Mouse (Mus musculus) urinary bladder, adult 2 months (tissue): Measurements from ENCODE around the gene Tnfaip1. TPM values are rescaled to one million over a fixed set of nuclear protein-coding genes. Genes with fewer than 3 reads are reported as not detected.
"Not testable (repeated sequence)": the region's sequence is repeated elsewhere in the genome, so short reads cannot be mapped to it uniquely, and the experiment has no call there.

Experiments
- DNase-seq: peaks from one replicate; pipeline ENCODE4 v3.0.0; 2022; ENCODE audit warnings: low spot score
- polyA plus RNA-seq: library from polyadenylated mRNA; depleted of rRNA; stranded (reverse); fragments of >200 nt; gene quantifications from 2 replicates; pipeline ENCODE4 v1.2.3, GENCODE M21; 2012

Gene Tnfaip1
- polyA plus RNA-seq, 1 experiment: 37.1 TPM

DNA sequence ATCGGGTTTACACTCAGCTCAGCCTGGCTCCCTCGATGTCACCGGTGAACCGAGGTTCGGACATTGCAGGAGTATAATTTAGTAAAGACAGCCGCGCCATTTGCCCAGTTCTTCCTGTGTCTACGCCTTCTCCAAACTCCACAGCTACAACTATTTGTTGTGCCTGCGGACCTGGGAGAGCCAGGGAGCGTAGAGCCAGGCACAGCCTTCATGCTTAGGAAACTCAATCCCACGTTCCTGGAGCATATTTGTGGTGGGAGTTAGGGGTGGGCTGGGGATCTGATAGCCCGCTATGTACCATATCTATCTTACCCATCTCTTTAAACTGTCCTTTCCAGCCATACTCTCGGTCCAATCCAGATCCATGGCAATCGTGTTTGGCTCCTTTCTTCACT lies 555 bp upstream of the Tnfaip1 start:
- DNase-seq: no peak

DNA sequence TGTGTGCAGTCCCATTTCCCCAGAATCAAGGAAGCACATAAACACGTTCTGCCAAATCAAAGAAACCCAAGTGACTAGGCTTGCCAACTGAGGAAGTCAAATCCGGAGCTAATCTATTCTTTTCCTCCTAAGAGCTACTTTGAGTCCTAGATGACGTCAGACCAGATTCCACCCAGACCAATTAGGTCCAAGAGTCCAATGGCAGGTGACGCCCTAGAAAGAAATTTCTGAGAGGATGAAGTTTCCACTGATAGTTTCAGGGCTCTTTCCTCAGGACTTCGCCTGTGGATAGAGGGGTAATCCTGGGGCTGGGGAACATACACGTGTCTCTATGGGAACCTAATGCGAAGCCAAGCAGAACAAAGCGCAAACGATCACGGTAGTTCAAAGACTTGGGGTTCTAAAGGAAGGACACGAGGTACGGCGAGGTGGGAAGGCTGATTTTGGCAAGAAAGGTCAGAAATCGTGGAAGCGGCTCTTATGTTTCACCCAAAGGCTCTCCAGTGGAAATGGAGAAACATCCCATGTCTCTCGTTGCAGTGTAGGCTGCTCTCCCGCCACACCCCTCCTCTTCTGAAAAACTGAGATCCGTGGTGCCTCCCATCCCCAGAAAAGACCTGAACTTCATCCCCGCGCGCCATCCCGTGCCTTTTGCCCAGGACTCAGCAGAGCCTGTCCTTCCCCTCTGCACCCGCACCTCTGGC lies 604 bp downstream of the Tnfaip1 start:
- no peak for DNase-seq

DNA sequence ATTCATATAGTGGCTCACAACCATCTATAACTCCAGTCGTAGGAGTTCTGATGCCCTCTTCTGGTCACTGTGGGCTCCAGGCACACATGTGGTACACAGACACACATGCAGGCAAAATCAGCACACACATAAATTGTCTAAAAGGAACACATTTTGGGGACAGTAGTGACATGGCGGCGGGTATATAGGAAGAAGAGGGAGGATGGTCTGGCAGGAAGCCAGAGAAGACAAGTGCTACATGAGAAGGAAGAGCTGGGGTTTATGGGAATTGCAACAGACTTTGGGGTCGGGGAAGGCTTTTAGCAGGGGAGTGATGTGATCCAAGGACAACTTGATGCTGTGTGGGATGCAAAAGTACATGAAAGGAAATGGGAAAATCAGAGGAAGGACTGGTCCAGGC lies 1.6 kb downstream of the Tnfaip1 start:
- no peak for DNase-seq

DNA sequence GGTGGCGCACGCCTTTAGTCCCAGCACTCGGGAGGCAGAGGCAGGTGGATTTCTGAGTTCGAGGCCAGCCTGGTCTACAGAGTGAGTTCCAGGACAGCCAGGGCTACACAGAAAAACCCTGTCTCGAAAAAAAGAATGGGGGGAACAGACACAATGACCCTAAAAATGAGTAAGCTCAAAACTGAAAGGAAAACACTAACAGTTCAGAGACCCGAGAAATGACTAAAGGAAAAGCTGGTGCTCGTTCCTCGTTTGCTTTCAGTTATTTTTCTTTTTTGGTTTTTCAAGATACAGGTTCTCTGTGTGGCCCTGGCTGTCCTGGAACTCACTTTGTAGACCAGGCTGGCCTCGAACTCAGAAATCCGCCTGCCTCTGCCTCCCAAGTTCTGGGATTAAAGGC lies 4.6 kb downstream of the Tnfaip1 start:
- not testable (repeated sequence) for DNase-seq

DNA sequence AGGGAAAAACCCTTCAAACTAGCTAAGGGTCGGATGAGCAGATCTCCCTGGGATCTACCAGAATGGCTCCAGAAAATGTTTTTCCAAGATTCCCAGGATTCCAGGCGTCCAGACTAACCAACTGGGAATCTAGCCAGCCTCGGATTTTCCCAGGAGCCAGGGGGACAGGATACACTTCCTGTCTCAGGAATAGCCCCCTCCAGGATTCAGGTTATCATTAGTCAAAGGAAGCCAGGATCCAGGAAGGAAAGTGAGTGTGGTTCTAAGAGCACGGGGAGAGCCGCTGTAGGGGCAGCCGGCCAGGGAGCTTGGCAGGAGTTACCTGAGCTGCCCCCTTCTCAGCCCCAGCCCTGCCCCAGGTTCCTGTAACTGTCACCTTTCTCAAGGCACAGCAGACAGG lies 5.1 kb downstream of the Tnfaip1 start:
- no peak for DNase-seq

DNA sequence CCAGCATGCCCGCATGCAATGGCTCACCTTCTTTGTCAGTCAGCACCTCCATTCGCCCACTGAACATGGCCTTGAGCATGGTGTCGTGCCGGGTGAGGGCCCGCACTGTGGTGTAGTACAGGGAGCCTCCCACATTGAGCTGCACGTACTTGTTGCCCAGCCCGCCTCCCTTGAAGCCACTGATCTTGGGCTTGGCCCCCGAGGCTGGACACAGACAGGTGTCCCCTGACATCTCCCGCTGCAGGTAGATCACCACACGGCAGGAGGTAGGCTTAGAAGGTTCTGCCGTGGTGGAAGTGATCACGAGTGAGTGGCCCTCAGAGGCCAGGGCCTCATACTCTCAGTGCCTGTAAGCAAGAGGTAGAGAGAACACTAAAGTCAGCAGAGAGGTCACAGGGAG lies 6.1 kb downstream of the Tnfaip1 start:
- DNase-seq: no peak

DNA sequence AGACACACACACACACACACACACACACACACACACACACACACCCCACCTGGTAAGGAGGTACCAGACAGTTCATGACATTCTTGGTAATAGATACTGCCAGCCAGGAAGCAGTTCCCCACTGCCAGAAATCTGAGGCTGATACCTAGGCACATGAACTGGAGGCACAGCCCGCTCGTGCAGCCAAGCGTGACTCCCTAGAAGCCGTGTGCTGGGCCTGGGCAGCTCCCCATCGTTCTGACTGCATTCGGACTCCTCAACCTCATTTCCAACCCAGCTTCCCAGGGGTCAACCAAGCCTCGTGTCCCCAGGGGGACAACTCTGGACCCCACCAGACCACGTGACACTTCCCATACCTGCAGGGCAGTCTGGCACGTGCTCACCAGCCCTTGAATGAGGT lies 7.4 kb downstream of the Tnfaip1 start:
- DNase-seq: no peak

DNA sequence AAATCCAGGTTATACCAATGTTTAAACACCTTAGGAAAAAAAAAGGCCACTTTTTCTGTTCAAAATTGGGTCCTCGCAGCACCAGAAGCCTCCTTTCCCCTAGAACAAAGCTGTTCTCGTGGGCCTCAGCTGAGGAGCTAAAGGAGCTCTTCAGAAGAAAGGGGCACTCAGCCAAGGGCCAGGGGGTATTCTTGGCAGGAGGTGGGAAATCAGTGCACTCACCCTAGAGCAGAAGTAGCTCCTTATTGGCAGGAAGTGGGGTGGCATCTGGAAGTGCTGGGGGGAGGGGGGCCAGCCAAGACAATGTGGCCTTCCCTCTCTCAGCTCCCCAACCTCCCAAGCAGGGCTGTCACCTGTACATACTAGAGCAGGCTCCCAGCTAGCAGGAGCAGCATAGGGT lies 11.3 kb downstream of the Tnfaip1 start:
- no peak for DNase-seq

DNA sequence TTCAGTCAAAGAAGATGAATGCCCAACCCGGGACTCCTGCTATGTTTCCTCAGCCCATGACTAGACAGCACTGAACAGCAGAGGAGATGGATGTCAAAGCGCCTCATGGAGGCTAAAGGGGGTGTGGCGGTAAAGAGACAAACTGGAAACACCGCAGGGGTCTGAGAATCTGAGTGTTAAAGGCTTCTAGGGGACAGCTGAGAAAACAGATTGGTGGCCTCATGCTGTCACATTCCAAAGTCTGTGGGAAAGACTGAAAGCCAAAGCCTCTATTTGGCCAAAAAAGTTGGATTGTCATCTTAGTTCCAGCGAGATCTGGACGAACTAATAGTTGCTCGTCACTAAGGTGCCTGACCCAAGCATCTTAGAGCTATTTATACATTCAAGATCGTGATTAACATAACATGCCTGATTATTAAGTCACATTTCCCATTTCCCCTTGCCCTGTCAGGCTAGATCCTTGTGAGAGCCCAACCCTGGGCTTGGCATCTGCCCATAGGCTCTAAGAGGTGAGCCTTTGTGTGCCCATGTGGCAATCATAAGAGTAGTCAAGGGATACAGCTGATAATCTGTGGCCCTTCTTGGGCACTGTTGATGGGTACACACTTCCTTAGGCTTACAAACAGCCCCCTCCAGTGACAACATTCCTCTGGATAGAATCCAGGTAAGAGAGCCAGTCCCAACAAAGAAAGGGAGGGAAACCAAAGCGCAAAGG lies 12.7 kb downstream of the Tnfaip1 start:
- DNase-seq: no peak

DNA sequence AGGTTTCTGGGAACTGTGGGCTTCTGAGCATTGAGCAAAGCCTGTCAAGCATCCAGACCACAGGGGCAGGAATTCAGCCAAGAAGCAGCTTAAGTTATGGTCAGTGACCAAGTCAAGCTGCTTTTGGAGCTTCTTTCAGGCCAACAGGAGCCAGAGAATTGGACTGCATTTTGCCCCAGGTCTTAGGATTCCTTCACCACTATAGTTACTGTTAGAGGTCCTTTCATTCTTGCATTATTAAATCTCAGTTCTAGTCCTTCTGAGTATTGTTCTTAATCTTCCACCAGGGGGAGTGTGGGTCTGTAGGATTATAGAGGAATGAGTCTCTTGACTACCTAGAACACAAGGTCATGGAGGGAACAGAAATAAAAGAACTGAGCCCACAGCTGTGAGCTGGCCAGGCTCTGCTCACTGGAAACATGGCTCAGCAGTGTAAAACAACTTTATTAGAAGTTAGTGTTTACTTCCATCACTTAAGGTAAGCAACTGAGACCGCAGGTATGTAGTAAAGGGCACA lies 13.6 kb downstream of the Tnfaip1 start:
- no peak for DNase-seq

DNA sequence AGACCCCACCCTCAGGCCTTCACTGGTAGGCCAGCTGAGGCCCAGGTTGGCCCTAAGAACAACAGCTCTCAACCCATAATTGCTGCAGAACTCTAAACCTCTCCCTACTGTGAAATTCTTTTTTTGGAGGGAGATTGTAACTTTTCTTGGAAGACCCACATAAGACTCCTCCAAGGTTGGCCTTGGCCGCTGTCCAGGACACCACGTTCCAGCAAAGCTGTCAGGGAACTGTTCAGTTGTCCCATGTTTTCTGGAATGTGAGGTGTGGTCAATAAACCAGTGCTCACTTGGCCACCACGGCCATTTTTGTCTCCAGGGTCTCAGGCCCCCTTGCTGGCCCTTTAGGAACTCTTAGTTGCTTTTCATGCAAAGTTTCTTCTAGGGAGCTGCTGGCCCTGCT lies 14.3 kb downstream of the Tnfaip1 start:
- DNase-seq: no peak

DNA sequence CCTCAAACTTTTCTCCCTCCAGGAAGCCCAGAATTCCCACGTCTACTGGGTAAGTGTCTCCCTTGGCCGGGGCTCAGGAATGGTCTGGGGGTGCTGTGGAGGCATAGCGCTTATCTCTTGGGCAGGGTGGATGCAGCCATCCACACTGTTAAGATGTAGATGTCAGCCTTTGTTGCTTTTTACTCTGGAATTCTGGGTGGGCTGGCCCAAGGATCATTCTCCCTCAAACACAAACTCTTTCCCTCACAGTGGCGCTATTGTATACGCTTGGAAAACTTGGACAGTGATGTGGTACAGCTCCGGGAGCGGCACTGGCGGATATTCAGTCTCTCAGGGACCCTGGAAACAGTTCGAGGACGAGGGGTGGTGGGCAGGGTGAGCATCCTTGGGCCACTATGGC lies 17.2 kb downstream of the Tnfaip1 start:
- DNase-seq: no peak

DNA sequence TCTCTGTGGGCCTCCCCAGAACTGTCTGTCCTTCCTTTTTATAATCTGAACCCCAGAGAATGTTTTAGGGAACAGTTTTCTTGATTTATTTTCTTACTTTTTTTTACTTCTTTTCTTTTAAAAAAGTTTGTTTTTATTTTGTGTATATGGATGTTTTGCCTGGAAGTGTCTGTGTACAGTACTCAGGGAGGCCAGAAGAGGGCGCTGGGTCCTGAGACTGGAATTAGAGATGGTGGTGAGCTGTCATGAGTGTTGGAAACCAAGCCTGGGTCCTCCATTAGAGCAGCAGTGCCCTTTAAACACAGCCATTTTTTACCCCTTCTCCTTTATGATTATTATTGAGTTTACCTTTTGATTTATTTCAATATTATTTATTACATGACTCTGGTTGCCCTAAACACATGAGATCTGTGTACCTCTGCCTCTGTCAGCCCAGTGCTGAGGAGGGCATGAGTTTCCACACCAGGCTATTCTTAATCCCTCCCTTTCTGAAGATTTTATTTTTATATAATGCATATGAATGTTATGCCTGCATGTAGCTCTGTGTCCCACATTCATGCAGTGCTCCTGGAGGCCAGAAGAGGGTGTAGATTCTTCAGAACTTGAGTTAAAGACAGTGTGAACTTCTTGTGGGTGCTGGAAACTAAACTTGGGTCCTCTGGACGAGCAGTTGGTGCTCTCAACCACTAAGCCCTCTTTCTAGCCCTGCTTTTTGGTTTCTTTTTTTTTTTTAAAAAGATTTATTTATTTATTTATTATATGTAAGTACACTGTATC lies 20.4 kb downstream of the Tnfaip1 start:
- DNase-seq: no peak

DNA sequence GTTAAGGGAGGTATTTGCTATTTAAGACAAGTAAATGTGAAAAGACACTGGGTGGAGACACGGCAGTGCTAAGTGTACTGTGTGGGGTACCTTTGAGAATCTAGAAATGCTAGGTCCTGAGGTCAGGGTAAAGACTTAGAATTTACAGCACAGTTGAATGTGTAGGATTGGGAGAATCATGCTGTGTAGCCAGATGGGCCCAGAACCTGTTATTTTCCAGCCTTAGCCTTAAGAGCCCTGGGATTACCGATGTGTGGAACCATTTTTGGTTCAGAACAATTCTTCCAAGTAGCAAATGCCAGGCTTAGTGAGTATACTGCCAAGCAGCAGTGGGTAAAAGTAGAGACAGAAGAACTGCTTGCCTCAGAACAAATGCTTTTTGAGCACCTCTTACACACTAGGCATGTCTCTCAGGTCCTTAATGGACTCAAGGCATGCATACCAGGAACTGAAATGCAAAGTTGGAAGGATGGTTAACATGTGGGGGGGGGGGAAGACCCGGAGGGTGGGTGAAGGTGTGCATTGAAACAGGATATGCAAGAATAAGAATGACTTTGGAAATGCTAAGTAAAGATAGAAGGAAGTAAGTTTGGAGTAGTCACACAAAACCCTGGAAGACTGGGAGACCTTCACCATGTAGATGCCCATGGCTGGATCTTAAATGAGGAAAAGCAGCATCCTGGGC lies 22.9 kb downstream of the Tnfaip1 start:
- no peak for DNase-seq

DNA sequence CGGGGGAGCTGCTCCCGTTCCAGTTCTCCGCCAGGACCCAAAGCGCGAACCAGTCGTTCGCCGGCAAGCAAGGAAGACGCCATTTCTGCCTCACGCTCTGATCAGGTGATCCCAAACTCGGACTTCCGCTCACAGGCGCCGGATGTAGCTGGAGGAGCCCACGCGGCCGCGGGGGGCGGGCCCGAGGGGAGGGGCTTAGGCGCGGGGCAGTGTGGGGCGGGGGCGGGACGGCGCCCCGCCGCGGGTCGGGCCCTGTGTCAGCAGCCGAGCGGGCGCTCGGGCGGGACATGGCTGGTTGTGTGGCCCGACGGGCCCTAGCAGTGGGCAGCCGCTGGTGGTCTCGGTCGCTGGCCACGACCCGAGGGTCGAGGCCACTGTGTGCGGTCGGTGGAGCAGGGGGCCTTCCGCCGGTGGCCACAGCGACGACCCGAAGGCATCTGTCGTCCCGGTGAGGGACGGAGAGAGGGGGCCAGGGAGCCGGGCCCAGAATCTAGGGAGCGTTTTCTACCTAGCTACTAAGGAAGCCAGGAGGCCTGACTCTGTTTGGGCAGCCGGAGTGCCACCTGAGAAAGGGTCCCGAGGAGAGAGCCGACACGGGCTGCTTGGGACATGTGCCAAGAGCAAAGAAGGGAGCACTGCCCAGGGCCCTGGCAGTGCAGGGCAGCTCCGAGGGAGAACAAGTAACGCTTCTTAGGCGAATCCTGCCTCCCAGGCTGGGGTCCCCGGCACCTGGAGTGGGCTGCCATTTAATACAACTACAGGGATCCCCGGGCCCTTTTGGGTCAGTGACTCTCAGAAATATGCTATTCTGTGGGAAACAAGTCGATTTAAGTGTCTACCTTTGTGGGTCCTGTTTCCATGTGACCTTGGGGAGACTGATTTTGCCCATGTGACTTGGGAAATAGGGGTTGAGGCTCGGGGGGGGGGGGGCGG lies 23.8 kb downstream of the Tnfaip1 start, which contains the start of the genes Tmem199 and Poldip2:
Gene Tmem199 (minus strand): TSS at position 148 of the 933 bp plus-strand sequence.
Gene Poldip2 (plus strand): TSS at position 169 of the 933 bp plus-strand sequence.
- peak; percentile 72 for DNase-seq

DNA sequence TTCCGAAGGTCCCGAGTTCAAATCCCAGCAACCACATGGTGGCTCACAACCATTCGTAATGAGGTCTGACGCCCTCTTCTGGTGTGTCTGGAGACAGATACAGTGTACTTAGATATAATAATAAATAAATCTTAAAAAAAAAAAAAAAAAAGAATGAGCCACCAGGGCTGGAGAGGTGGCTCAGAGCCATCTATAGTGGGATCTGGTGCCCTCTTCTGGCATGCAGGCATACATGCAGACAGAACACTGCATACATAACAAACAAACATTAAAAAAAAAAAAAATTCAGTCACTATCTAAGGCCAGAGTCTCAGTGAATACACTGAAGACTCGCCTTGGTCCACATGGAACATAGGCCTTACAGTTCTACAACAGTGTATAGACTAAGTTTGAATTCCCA lies 27.0 kb downstream of the Tnfaip1 start:
- no peak for DNase-seq

DNA sequence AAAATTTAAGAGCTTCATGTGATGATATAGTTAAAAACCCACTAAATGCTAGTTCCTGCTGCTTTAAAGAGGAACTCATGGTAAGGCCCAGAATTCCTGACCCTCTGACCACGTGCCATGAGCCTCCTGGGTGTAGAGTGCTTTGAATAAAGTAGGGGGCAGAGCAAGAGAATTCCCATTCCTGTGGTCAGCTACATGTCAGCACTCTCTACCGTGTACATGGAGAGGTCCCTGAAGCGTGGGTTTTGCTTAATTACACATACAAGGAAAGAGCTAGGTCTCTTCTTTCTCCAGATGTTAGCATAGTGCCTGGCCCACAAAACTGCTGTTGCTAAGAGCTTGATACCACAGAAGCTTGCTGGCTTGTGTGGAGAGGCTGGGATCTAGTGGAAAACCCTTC lies 30.7 kb downstream of the Tnfaip1 start:
- no peak for DNase-seq

DNA sequence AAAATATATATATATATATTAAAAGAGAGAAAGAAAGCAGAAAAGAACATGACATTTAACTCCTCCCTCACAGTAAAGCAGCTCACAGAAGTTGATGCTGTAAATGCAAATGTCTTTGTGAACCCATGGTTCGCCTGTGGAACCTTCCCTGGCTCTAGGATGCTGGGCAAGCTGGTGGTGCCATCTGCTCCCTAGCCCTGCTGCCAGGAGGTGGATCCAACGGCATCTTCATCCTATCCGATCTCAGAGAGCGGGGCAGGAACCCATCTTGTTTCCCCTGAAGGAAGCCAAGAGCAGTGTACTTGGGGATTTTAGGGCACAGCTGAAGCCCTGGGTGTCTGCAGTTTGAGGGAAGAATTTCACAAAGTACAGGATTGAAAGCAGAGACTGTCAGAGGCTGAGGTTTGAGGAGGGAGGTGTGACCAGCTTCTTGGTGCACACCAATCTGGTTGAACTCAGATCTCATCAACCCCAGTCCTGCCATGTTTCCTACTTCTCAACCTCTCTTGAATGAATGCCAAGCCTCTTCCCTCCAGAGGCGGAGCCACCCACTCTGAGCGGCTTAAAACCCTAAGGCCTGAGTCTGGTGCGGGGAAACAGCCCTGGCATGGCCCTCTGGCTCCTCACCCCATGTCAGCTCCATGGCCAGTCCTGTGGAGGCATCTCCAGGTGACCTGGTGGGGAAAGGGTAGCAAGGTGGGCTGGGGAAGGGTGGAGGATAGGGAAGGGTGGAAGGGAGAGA lies 33.1 kb downstream of the Tnfaip1 start, which contains the start of gene Sebox:
Gene Sebox (plus strand): TSS at position 539 of the 742 bp plus-strand sequence.
- no peak for DNase-seq

DNA sequence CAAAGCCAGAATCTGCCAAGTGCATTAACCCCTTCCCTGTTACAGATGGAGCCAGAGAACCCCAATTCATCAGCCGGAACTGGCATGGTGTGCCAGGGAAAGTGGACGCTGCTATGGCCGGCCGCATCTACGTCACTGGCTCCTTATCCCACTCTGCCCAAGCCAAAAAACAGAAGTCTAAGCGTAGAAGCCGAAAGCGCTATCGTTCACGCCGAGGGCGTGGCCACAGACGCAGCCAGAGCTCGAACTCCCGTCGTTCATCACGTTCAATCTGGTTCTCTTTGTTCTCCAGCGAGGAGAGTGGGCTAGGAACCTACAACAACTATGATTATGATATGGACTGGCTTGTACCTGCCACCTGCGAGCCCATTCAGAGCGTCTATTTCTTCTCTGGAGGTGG lies 34.6 kb downstream of the Tnfaip1 start:
- no peak for DNase-seq
